Mouse (Mus musculus) intestine, postnatal 0 days (tissue): Measurements from ENCODE around the gene Mal. TPM values are rescaled to one million over a fixed set of nuclear protein-coding genes. Genes with fewer than 3 reads are reported as not detected.
"Not testable (repeated sequence)": the region's sequence is repeated elsewhere in the genome, so short reads cannot be mapped to it uniquely, and the experiment has no call there.

ENCODE experiments used
- ATAC-seq: fragments of 200-750 bp; cut with Nextera tagmentation; 2 replicates; pipeline ENCODE4 v1.8.0; 2017; ENCODE audit warnings: mild to moderate bottlenecking, moderate TSS enrichment, moderate library complexity
- H3K27ac ChIP-seq: fragments of 300-500 bp; sonication (generic); 2 replicates; pipeline ENCODE4 v1.5.1; 2014; ENCODE audit warnings: mild to moderate bottlenecking, low read depth, low read length, moderate library complexity
- H3K27me3 ChIP-seq: fragments of 300-500 bp; sonication (generic); replicated peaks from 2 replicates; pipeline ENCODE4 v1.6.1; 2014; ENCODE audit warnings: low read length, mixed read lengths; ENCODE audit not compliant: control insufficient read depth, insufficient read depth
- H3K36me3 ChIP-seq: fragments of 300-500 bp; sonication (generic); 2 replicates; pipeline ENCODE4 v1.6.1; 2014; ENCODE audit warnings: mild to moderate bottlenecking, moderate library complexity; ENCODE audit not compliant: control insufficient read depth, insufficient read depth
- H3K4me1 ChIP-seq: fragments of 300-500 bp; sonication (generic); replicated peaks from 2 replicates; pipeline ENCODE4 v1.6.1; 2014; ENCODE audit warnings: antibody characterized with exemption, low read length, mixed read lengths; ENCODE audit not compliant: control insufficient read depth, insufficient read depth
- H3K4me2 ChIP-seq: fragments of 300-500 bp; sonication (generic); replicated peaks from 2 replicates; pipeline ENCODE4 v1.6.1; 2014; ENCODE audit warnings: low read depth, mild to moderate bottlenecking, moderate library complexity
- H3K4me3 ChIP-seq: fragments of 300-500 bp; sonication (generic); 2 replicates; pipeline ENCODE4 v1.5.1; 2014; ENCODE audit warnings: low read depth, low read length
- H3K9ac ChIP-seq: fragments of 300-500 bp; sonication (generic); 2 replicates; pipeline ENCODE4 v1.6.1; 2014; ENCODE audit warnings: mild to moderate bottlenecking, low read depth, low read length
- H3K9me3 ChIP-seq: fragments of 300-500 bp; sonication (generic); 2 replicates; pipeline ENCODE4 v1.6.1; 2016; ENCODE audit warnings: mixed run types; ENCODE audit not compliant: control insufficient read depth
- CTCF ChIP-seq: sonication (generic); IDR thresholded peaks from 2 replicates; pipeline ENCODE4 v1.5.1; 2016; ENCODE audit warnings: low read depth, mild to moderate bottlenecking, control low read depth, antibody characterized with exemption, moderate library complexity
- WGBS: fragments of 180-500 bp; shearing (Covaris S2); extraction: QIAGEN DNeasy Blood & Tissue Kit; methylation state at CpG from one replicate; pipeline ENCODE4 v1.1.7; 2014; 5-methylcytosine and 5-hydroxymethylcytosine counted together
- polyA plus RNA-seq: library from polyadenylated mRNA; unstranded; fragments of >200 nt; fragmentation: Nextera tagmentation; extraction: Ambion mirVana; gene quantifications from 2 replicates; pipeline ENCODE4 v1.2.1, GENCODE M21; 2015

Gene Mal
- polyA plus RNA-seq, 1 experiment from 2014 or later, result 1.9 TPM

GRCm38 (mm10) chr2:127611386-127611785, 45.1 kb downstream of the Mal start:
- Histone ChIP-seq H3K4me3 (no peak overlapping the region), H3K36me3 (no peaks in the 10 kb centered on the region), H3K4me2 (no peak overlapping the region), H3K9me3 (no peaks in the 10 kb centered on the region), H3K27me3 (no peaks in the 10 kb centered on the region), H3K27ac (no peak overlapping the region), H3K9ac (no peak overlapping the region), H3K4me1 (no peaks in the 10 kb centered on the region)
- 47% methylated on average over 4 of the region's 4 CpGs for WGBS
- TF ChIP-seq CTCF, result no peak
- ATAC-seq, result no peak

DNA sequence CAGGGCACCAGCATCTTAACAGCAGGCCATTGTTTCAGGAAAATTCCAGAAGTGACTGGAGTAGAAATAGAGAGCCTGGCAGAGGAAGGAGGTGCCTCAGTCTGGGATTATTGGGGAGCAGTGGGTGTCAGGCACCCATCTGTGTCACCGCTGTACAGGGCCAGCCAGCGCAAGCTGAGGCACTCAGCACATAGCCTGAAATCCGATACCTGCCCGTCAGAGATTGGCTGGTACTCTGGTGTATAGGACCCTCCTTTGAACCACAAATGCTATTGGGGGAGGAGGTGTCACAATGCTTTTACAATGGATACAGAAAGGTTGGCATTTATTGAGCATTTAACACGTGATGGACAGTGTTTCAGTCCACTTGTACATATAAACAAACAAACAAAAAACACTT, 47.5 kb downstream of the Mal start:
- Histone ChIP-seq H3K9me3 (no peaks in the 10 kb centered on the region), H3K27ac (no peak overlapping the region), H3K4me2 (no peak overlapping the region), H3K9ac (no peak overlapping the region), H3K4me3 (no peak overlapping the region), H3K27me3 (no peaks in the 10 kb centered on the region), H3K4me1 (no peaks in the 10 kb centered on the region), H3K36me3 (peaks cover 19% of the 10 kb centered on the region)
- ATAC-seq, result no peak
- 16% methylated on average over 5 of the region's 5 CpGs for WGBS
- no peak for TF ChIP-seq CTCF

DNA sequence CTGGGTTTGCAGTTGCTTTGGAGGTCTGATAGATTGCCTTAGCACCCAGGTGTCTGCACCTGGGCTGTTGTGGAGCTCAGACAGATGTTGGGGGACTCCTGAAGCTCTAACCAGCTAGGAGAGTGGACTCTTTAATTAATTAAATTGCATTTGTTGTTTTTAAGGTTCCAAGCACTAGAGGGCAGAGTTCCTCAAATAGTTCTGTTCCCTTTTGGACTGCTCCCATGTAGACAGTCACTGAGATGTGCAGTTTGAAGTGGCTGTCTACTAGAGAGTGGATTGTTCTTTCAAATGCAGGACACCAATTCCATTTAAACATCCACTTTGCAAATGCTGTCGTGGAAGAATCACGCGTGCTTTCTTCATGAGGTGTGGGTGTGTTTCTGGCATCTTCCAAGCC, 48.3 kb downstream of the Mal start:
- H3K4me1 ChIP-seq, result no peaks in the 10 kb centered on the region
- peaks cover 25% of the 10 kb centered on the region for H3K36me3 ChIP-seq
- H3K27me3 ChIP-seq, result no peaks in the 10 kb centered on the region
- H3K4me3 ChIP-seq, result no peak overlapping the region
- peak; percentile 70 for TF ChIP-seq CTCF
- WGBS, result 56% methylated on average over 3 of the region's 3 CpGs
- H3K4me2 ChIP-seq, result no peak overlapping the region
- H3K9ac ChIP-seq, result no peak overlapping the region
- ATAC-seq, result no peak
- no peak overlapping the region for H3K27ac ChIP-seq
- H3K9me3 ChIP-seq, result no peaks in the 10 kb centered on the region

GRCm38 (mm10) chr2:127605203-127605602, 51.3 kb downstream of the Mal start:
- H3K27ac ChIP-seq, result no peak overlapping the region
- WGBS, result 89% methylated on average over 3 of the region's 3 CpGs
- peaks cover 52% of the 10 kb centered on the region for H3K36me3 ChIP-seq
- no peak for ATAC-seq
- no peak overlapping the region for H3K4me3 ChIP-seq
- no peaks in the 10 kb centered on the region for H3K4me1 ChIP-seq
- no peak overlapping the region for H3K9ac ChIP-seq
- no peaks in the 10 kb centered on the region for H3K27me3 ChIP-seq
- H3K4me2 ChIP-seq, result no peak overlapping the region
- no peak for TF ChIP-seq CTCF
- no peaks in the 10 kb centered on the region for H3K9me3 ChIP-seq

DNA sequence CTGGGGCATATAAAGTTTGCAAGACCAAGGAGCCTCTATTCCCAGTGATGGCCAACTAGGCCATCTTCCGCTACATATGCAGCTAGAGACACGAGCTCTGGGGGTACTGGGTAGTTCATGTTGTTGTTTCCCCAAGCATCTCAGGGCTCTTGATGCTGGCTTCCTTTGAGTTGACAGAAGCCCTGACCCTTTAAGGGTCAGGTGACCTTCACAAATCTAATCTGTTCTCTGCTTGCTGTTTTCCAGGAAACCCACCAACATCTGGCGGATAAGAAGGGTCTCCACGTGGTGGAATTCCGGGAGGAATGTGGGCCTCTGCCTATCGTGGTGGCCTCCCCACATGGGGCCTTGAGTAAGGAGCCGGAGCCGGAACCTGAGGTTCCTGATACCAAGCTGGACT, 53.1 kb downstream of the Mal start:
- H3K9me3 ChIP-seq, H3K27me3 ChIP-seq, H3K27ac ChIP-seq, H3K4me2 ChIP-seq, H3K4me3 ChIP-seq, H3K4me1 ChIP-seq, H3K9ac ChIP-seq, ATAC-seq: not testable (repeated sequence)
- WGBS, result 89% methylated on average over 6 of the region's 8 CpGs
- peaks cover 65% of the 10 kb centered on the region for H3K36me3 ChIP-seq

GRCm38 (mm10) chr2:127590840-127591239, 65.7 kb downstream of the Mal start:
- Histone ChIP-seq H3K4me1 (peaks cover 8% of the 10 kb centered on the region; the same call in 1 of the 2 replicates), H3K4me3 (no peak overlapping the region), H3K27ac (no peak overlapping the region), H3K36me3 (peaks cover 25% of the 10 kb centered on the region; the same call in 1 of the 2 replicates), H3K27me3 (no peaks in the 10 kb centered on the region), H3K4me2 (no peak overlapping the region), H3K9ac (no peak overlapping the region), H3K9me3 (no peaks in the 10 kb centered on the region)
- WGBS, result 74% methylated on average over 4 of the region's 4 CpGs
- peak; percentile 32; the same call in 1 of the 2 replicates for TF ChIP-seq CTCF
- ATAC-seq, result no peak

- 70% methylated on average over 15 of the region's 15 CpGs for WGBS
- Histone ChIP-seq H3K4me2 (peak overlapping the region; percentile 32; the same call in 1 of the 2 replicates), H3K4me3 (no peak overlapping the region)
These were observed 66.3 kb downstream of the Mal start for GRCm38 (mm10) chr2:127590204-127590603.

More at GRCm38 (mm10) chr2:127590204-127590603, 66.3 kb downstream of the Mal start:
- no peak for ATAC-seq
- H3K9me3 ChIP-seq, result no peaks in the 10 kb centered on the region
- H3K4me1 ChIP-seq, result peaks cover 8% of the 10 kb centered on the region; the same call in 1 of the 2 replicates
- peaks cover 19% of the 10 kb centered on the region; the same call in 1 of the 2 replicates for H3K36me3 ChIP-seq
- H3K9ac ChIP-seq, result no peak overlapping the region
- H3K27ac ChIP-seq, result no peak overlapping the region
- H3K27me3 ChIP-seq, result no peaks in the 10 kb centered on the region
- no peak for TF ChIP-seq CTCF
